In the genomic region with DNA sequence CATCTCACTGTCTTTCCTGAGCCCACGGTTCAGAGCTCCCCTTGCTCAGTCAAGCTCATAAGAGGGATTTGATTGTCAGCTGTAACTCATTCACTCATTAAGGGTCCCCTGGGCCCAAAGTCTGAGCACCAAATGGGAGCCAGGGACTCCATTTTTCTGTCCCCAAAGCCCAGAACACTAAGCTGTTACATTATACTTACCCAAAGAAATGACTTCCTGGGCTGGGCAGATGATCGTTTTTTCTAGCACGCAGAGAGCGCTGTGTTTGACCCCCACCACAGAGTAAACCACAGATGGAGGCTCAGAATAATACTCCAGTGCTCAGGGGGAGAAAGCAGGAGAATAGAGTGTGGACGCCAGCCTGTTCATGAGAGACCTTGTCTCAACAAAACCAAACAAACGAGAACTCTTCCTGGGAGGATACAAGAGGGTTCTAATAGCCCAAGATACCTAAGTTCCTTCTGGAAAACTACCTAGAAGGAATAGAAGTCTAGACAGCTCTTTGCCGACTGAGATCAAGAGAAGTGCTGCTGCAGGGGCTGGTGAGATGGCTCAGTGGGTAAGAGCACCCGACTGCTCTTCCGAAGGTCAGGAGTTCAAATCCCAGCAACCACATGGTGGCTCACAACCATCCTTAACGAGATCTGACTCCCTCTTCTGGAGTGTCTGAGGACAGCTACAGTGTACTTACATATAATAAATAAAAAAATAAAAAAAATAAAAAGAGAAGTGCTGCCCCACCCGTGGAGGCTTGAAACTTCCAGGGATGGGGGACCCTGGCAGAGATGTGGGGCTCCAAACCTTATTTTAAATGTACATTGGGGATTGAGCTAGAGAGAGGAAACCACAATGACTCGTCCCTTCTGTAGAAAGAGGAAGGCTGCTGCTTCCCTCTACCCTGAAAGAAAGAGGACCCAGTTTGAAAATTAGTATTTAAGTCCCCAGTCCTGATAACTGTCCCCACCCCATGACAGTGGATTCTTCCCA, we compare ENCODE assay signal across 8 mouse cellular contexts. TPM values are rescaled to one million over a fixed set of nuclear protein-coding genes. Genes with fewer than 3 reads are reported as not detected.
DNase-seq lines count a peak whose midpoint lies in the region; ATAC-seq and TF ChIP-seq lines count a peak whose summit lies in the region.

No protein-coding gene starts in this region.

- DNase-seq in kidney, adult 2 months = no peak
- DNase-seq in kidney, postnatal 4 days = no peak
- DNase-seq in frontal cortex, postnatal 25 days (ENCODE audit: low spot score in 2 of 2) = no peak
- no peak for DNase-seq in cerebellum, postnatal 25 days

- WGBS in kidney, adult 2 months = 57% methylated on average over 12 of the region's 12 CpGs
- WGBS in bone marrow, adult 2 months = 2% methylated on average over 12 of the region's 12 CpGs
- 49% methylated on average over 12 of the region's 12 CpGs for WGBS in hindbrain, embryonic 15.5 days
- 55% methylated on average over 12 of the region's 12 CpGs for WGBS in midbrain, embryonic 16.5 days

- no peak for TF ChIP-seq POLR2A in kidney, adult 2 months (IDR thresholded peaks at IDR 0.05; ENCODE audit: low read depth, low read length)
- TF ChIP-seq POLR2A in bone marrow, adult 2 months (IDR thresholded peaks at IDR 0.05; ENCODE audit: borderline replicate concordance, control insufficient read depth, low read depth, low read length) = no peak

- TF ChIP-seq CTCF in kidney, adult 2 months (conservative IDR thresholded peaks at IDR 0.05; ENCODE audit: insufficient read depth, insufficient read length, low read depth, low read length) = no peak
- no peak for TF ChIP-seq CTCF in bone marrow, adult 2 months (IDR thresholded peaks at IDR 0.05; ENCODE audit: control insufficient read depth, insufficient read depth, low read length)

- peak overlapping the region; percentile 88 for H3K4me3 ChIP-seq in kidney, adult 2 months (ENCODE audit: insufficient read depth, low read depth, low read length)
- peak overlapping the region; percentile 69 for H3K4me3 ChIP-seq in bone marrow, adult 2 months (replicated peaks; ENCODE audit: control insufficient read depth, low read depth, low read length)
- peak overlapping the region; percentile 51; the same call in 1 of the 2 replicates for H3K4me3 ChIP-seq in hindbrain, embryonic 15.5 days
- H3K4me3 ChIP-seq in midbrain, embryonic 16.5 days (ENCODE audit: low read depth, low read length) = no peak overlapping the region

- peaks cover 31% of the 10 kb centered on the region for H3K4me1 ChIP-seq in kidney, adult 2 months (ENCODE audit: control insufficient read depth, insufficient read depth, low read length)
- H3K4me1 ChIP-seq in bone marrow, adult 2 months (ENCODE audit: control insufficient read depth, insufficient read depth, low read length) = peaks cover 25% of the 10 kb centered on the region
- peaks cover 20% of the 10 kb centered on the region for H3K4me1 ChIP-seq in hindbrain, embryonic 15.5 days (replicated peaks)
- H3K4me1 ChIP-seq in midbrain, embryonic 16.5 days (ENCODE audit: control insufficient read depth, insufficient read depth, low read length) = peaks cover 10% of the 10 kb centered on the region; the same call in 1 of the 2 replicates

- H3K9ac ChIP-seq in hindbrain, embryonic 15.5 days = no peak overlapping the region
- H3K9ac ChIP-seq in midbrain, embryonic 16.5 days (ENCODE audit: low read depth, low read length) = peak overlapping the region; percentile 61

- peak overlapping the region; percentile 72 for H3K4me2 ChIP-seq in hindbrain, embryonic 15.5 days
- H3K4me2 ChIP-seq in midbrain, embryonic 16.5 days (ENCODE audit: low read length) = peak overlapping the region; percentile 63

- no peaks in the 10 kb centered on the region for H3K36me3 ChIP-seq in kidney, adult 2 months (ENCODE audit: control insufficient read depth, insufficient read depth, low read length)
- no peaks in the 10 kb centered on the region for H3K36me3 ChIP-seq in hindbrain, embryonic 15.5 days
- H3K36me3 ChIP-seq in midbrain, embryonic 16.5 days (ENCODE audit: control insufficient read depth, insufficient read depth, low read length) = no peaks in the 10 kb centered on the region

- no peak for ATAC-seq in hindbrain, embryonic 15.5 days (ENCODE audit: low FRiP score, low read depth)
- no peak for ATAC-seq in midbrain, embryonic 16.5 days
- no peak for ATAC-seq in cerebellum, adult (ENCODE audit: insufficient number of reproducible peaks, low FRiP score, low TSS enrichment)

- no peaks in the 10 kb centered on the region for H3K9me3 ChIP-seq in hindbrain, embryonic 15.5 days
- H3K9me3 ChIP-seq in midbrain, embryonic 16.5 days (replicated peaks; ENCODE audit: control insufficient read depth, low read length, poor library complexity, severe bottlenecking) = no peaks in the 10 kb centered on the region

- H3K27ac ChIP-seq in kidney, adult 2 months (ENCODE audit: insufficient read depth, low read depth, low read length) = peak overlapping the region; percentile 81; the same call in 1 of the 2 replicates
- peak overlapping the region; percentile 92 for H3K27ac ChIP-seq in bone marrow, adult 2 months (ENCODE audit: control insufficient read depth, insufficient read depth, low read depth, low read length, poor library complexity)
- no peak overlapping the region for H3K27ac ChIP-seq in hindbrain, embryonic 15.5 days (replicated peaks)
- H3K27ac ChIP-seq in midbrain, embryonic 16.5 days (ENCODE audit: low read length) = no peak overlapping the region

- H3K27me3 ChIP-seq in kidney, adult 2 months (replicated peaks; ENCODE audit: control insufficient read depth, insufficient read depth, low read length) = no peaks in the 10 kb centered on the region
- peaks cover 9% of the 10 kb centered on the region; the same call in 1 of the 2 replicates for H3K27me3 ChIP-seq in hindbrain, embryonic 15.5 days
- peaks cover 17% of the 10 kb centered on the region for H3K27me3 ChIP-seq in midbrain, embryonic 16.5 days (ENCODE audit: control insufficient read depth, insufficient read depth, low read depth, low read length)

RNA-seq across cellular contexts. Expression of gene Prkcd, which starts 1.0 kb away (rescaled TPM):
- polyA plus RNA-seq in kidney, adult 2 months (2012; rRNA removed) = 80.6 and 96.2 TPM in 2 replicates
- 67.1 and 177 TPM in 2 replicates for polyA plus RNA-seq in bone marrow, adult 2 months (2011; ENCODE audit: insufficient read depth, insufficient read length, low replicate concordance, missing spikeins)
- 27.1 and 28.3 TPM in 2 replicates for polyA plus RNA-seq in hindbrain, embryonic 15.5 days (2015; fragmentation: Nextera tagmentation; extraction: Ambion mirVana)
- polyA plus RNA-seq in midbrain, embryonic 16.5 days (2015; fragmentation: Nextera tagmentation; extraction: Ambion mirVana) = 13.9 and 15.4 TPM in 2 replicates

RNA-seq across cellular contexts. Expression of gene Rft1, which starts 27.1 kb away (rescaled TPM):
- polyA plus RNA-seq in kidney, adult 2 months (2012; rRNA removed) = 17.6 and 18.8 TPM in 2 replicates
- polyA plus RNA-seq in bone marrow, adult 2 months (2011; ENCODE audit: insufficient read depth, insufficient read length, low replicate concordance, missing spikeins) = 3.1 and 4.9 TPM in 2 replicates
- 8.0 and 8.6 TPM in 2 replicates for polyA plus RNA-seq in hindbrain, embryonic 15.5 days (2015; fragmentation: Nextera tagmentation; extraction: Ambion mirVana)
- 8.3 and 9.4 TPM in 2 replicates for polyA plus RNA-seq in midbrain, embryonic 16.5 days (2015; fragmentation: Nextera tagmentation; extraction: Ambion mirVana)

Comparison
In these comparisons a context has a peak if more than half of its experiments do, and no peak if none do; other contexts are left out.
1. H3K27ac ChIP-seq: peak in kidney, adult 2 months (single experiment) and bone marrow, adult 2 months (single experiment); none in hindbrain, embryonic 15.5 days (single experiment) and midbrain, embryonic 16.5 days (single experiment).